Mouse (Mus musculus) ES-E14 (cell line): ENCODE data around the gene Chchd4.

Experiments
- CHD2 ChIP-seq: IDR thresholded peaks from 2 replicates; pipeline ENCODE4 v1.6.1; 2014; ENCODE audit warnings: mild to moderate bottlenecking, low read depth, low read length, inconsistent platforms
- MAFK ChIP-seq: IDR thresholded peaks from 2 replicates; pipeline ENCODE4 v1.6.1; 2014; ENCODE audit warnings: mild to moderate bottlenecking, low read depth, low read length, inconsistent platforms; ENCODE audit not compliant: insufficient read depth
- ZC3H11A ChIP-seq: IDR thresholded peaks from 2 replicates; pipeline ENCODE4 v1.6.1; 2012; ENCODE audit warnings: low read depth, mild to moderate bottlenecking, inconsistent platforms, low read length, borderline replicate concordance

- TF ChIP-seq MAFK (no peak), CHD2 (no peak), ZC3H11A (no peak)
These were observed 30.0 kb upstream of the Chchd4 start for GRCm38 (mm10) chr6:91503302-91503701.
